Mouse (Mus musculus) limb, embryonic 12.5 days (tissue): ENCODE measurements around the gene Phldb2. TPM values are rescaled to one million over a fixed set of nuclear protein-coding genes. Genes with fewer than 3 reads are reported as not detected.

Source experiments
- ATAC-seq: fragments of 200-750 bp; cut with Nextera tagmentation; 2 replicates; pipeline ENCODE4 v1.8.0; 2017; ENCODE audit warnings: low read depth, moderate TSS enrichment; ENCODE audit not compliant: insufficient number of reproducible peaks, insufficient read depth, low FRiP score, low TSS enrichment
- H3K27ac ChIP-seq: fragments of 300-500 bp; sonication (generic); 2 replicates; pipeline ENCODE4 v1.5.1; 2016; ENCODE audit warnings: mild to moderate bottlenecking, moderate library complexity
- H3K27me3 ChIP-seq: fragments of 300-500 bp; sonication (generic); 2 replicates; pipeline ENCODE4 v1.6.1; 2016; ENCODE audit warnings: mild to moderate bottlenecking, moderate library complexity
- H3K36me3 ChIP-seq: fragments of 300-500 bp; sonication (generic); 2 replicates; pipeline ENCODE4 v1.6.1; 2016; ENCODE audit warnings: mild to moderate bottlenecking, moderate library complexity
- H3K4me1 ChIP-seq: fragments of 300-500 bp; sonication (generic); replicated peaks from 2 replicates; pipeline ENCODE4 v1.6.1; 2016
- H3K4me2 ChIP-seq: fragments of 300-500 bp; sonication (generic); 2 replicates; pipeline ENCODE4 v1.6.1; 2016; ENCODE audit warnings: mild to moderate bottlenecking, moderate library complexity
- H3K4me3 ChIP-seq: fragments of 300-500 bp; sonication (generic); replicated peaks from 2 replicates; pipeline ENCODE4 v1.5.1; 2016; ENCODE audit warnings: mild to moderate bottlenecking
- H3K9ac ChIP-seq: fragments of 300-500 bp; sonication (generic); replicated peaks from 2 replicates; pipeline ENCODE4 v1.6.1; 2016; ENCODE audit warnings: mild to moderate bottlenecking, moderate library complexity
- H3K9me3 ChIP-seq: fragments of 300-500 bp; sonication (generic); 2 replicates; pipeline ENCODE4 v1.6.1; 2016; ENCODE audit warnings: mild to moderate bottlenecking, moderate library complexity
- WGBS: fragments of 180-500 bp; shearing (Covaris S2); methylation state at CpG from one replicate; pipeline ENCODE4 v1.1.7; 2016; 5-methylcytosine and 5-hydroxymethylcytosine counted together
- polyA plus RNA-seq: library from polyadenylated mRNA; unstranded; fragments of >200 nt; fragmentation: Nextera tagmentation; extraction: Ambion mirVana; gene quantifications from 2 replicates; pipeline ENCODE4 v1.2.1, GENCODE M21; 2016

The Phldb2 gene
- polyA plus RNA-seq, 1 experiment from 2014 or later, result 75.2 TPM

GRCm38 (mm10) chr16:45697996-45698395, 255.4 kb downstream of the Phldb2 start:
- no peak overlapping the region for H3K4me2 ChIP-seq
- no peak for ATAC-seq
- H3K9me3 ChIP-seq, result no peaks in the 10 kb centered on the region

More at GRCm38 (mm10) chr16:45697996-45698395, 255.4 kb downstream of the Phldb2 start:
- no peak overlapping the region for H3K9ac ChIP-seq
- H3K4me1 ChIP-seq, result no peaks in the 10 kb centered on the region
- no peaks in the 10 kb centered on the region for H3K36me3 ChIP-seq
- no peak overlapping the region for H3K27ac ChIP-seq
- H3K4me3 ChIP-seq, result no peak overlapping the region
- no peaks in the 10 kb centered on the region for H3K27me3 ChIP-seq
- 80% methylated on average over 6 of the region's 6 CpGs for WGBS

Other genes starting within 250 kb of the Phldb2 start
- gene Tagln3, start 229.0 kb downstream of the Phldb2 start, polyA plus RNA-seq, result 30.2 and 33.2 TPM in 2 replicates
- 37.3 and 41.5 TPM in 2 replicates for gene Abhd10, start 210.6 kb downstream of the Phldb2 start, polyA plus RNA-seq
- gene Plcxd2, start 56.6 kb upstream of the Phldb2 start, polyA plus RNA-seq, result 1.5 and 1.6 TPM in 2 replicates
- 0.28 TPM in 1 of 2 replicates, not detected in the other for gene Cd96, start 166.7 kb upstream of the Phldb2 start, polyA plus RNA-seq
- 2.2 and 3.2 TPM in 2 replicates for gene Gm4737, start 201.5 kb upstream of the Phldb2 start, polyA plus RNA-seq